Mouse (Mus musculus) liver, embryonic 15.5 days (tissue): Measurements from ENCODE around the gene Dnase1l3. TPM values are rescaled to one million over a fixed set of nuclear protein-coding genes. Genes with fewer than 3 reads are reported as not detected.

Source experiments
- ATAC-seq: fragments of 200-750 bp; cut with Nextera tagmentation; 2 replicates; pipeline ENCODE4 v1.8.0; 2017; ENCODE audit warnings: moderate number of reproducible peaks, mild to moderate bottlenecking, moderate library complexity; ENCODE audit not compliant: insufficient read depth
- H3K27ac ChIP-seq: fragments of 300-500 bp; sonication (generic); replicated peaks from 2 replicates; pipeline ENCODE4 v1.5.1; 2015; ENCODE audit warnings: mild to moderate bottlenecking, inconsistent platforms
- H3K27me3 ChIP-seq: fragments of 300-500 bp; sonication (generic); 2 replicates; pipeline ENCODE4 v1.6.1; 2015; ENCODE audit warnings: mild to moderate bottlenecking, inconsistent platforms
- H3K36me3 ChIP-seq: fragments of 300-500 bp; sonication (generic); replicated peaks from 2 replicates; pipeline ENCODE4 v1.6.1; 2015; ENCODE audit warnings: moderate library complexity, mild to moderate bottlenecking, inconsistent platforms
- H3K4me1 ChIP-seq: fragments of 300-500 bp; sonication (generic); replicated peaks from 2 replicates; pipeline ENCODE4 v1.6.1; 2015; ENCODE audit warnings: inconsistent platforms
- H3K4me2 ChIP-seq: fragments of 300-500 bp; sonication (generic); 2 replicates; pipeline ENCODE4 v1.6.1; 2015; ENCODE audit warnings: moderate library complexity, mild to moderate bottlenecking, inconsistent platforms
- H3K4me3 ChIP-seq: fragments of 300-500 bp; sonication (generic); replicated peaks from 2 replicates; pipeline ENCODE4 v1.5.1; 2015; ENCODE audit warnings: mild to moderate bottlenecking, inconsistent platforms
- H3K9ac ChIP-seq: fragments of 300-500 bp; sonication (generic); 2 replicates; pipeline ENCODE4 v1.6.1; 2015; ENCODE audit warnings: moderate library complexity, mild to moderate bottlenecking, inconsistent platforms
- H3K9me3 ChIP-seq: fragments of 300-500 bp; sonication (generic); replicated peaks from 2 replicates; pipeline ENCODE4 v1.6.1; 2016; ENCODE audit warnings: inconsistent platforms
- WGBS: fragments of 180-500 bp; shearing (Covaris S2); methylation state at CpG from one replicate; pipeline ENCODE4 v1.1.7; 2015; ENCODE audit warnings: mixed read lengths; ENCODE audit not compliant: insufficient replicate concordance; 5-methylcytosine and 5-hydroxymethylcytosine counted together
- polyA plus RNA-seq: library from polyadenylated mRNA; unstranded; fragments of >200 nt; fragmentation: Nextera tagmentation; extraction: Ambion mirVana; gene quantifications from 2 replicates; pipeline ENCODE4 v1.2.1, GENCODE M21; 2015

Gene Dnase1l3
- polyA plus RNA-seq, 1 experiment from 2014 or later: 3.9 TPM

GRCm38 (mm10) chr14:8030535-8030934, 36.2 kb upstream of the Dnase1l3 start:
- Histone ChIP-seq H3K9ac (no peak overlapping the region), H3K27me3 (no peaks in the 10 kb centered on the region), H3K4me3 (no peak overlapping the region), H3K4me2 (no peak overlapping the region), H3K4me1 (no peaks in the 10 kb centered on the region), H3K9me3 (no peaks in the 10 kb centered on the region), H3K27ac (no peak overlapping the region), H3K36me3 (no peaks in the 10 kb centered on the region)
- WGBS: 55% methylated on average over 4 of the region's 4 CpGs
- no peak for ATAC-seq

GRCm38 (mm10) chr14:8029752-8030151, 35.4 kb upstream of the Dnase1l3 start:
- 62% methylated on average over 1 of the region's 1 CpGs for WGBS
- ATAC-seq: no peak

GRCm38 (mm10) chr14:8028086-8028485, 33.7 kb upstream of the Dnase1l3 start:
- H3K36me3 ChIP-seq: no peaks in the 10 kb centered on the region
- no peak overlapping the region for H3K4me3 ChIP-seq
- no peaks in the 10 kb centered on the region for H3K27me3 ChIP-seq
- H3K4me1 ChIP-seq: no peaks in the 10 kb centered on the region
- H3K9ac ChIP-seq: no peak overlapping the region
- no peak overlapping the region for H3K4me2 ChIP-seq
- H3K9me3 ChIP-seq: no peaks in the 10 kb centered on the region
- ATAC-seq: no peak
- no peak overlapping the region for H3K27ac ChIP-seq
- 61% methylated on average over 5 of the region's 5 CpGs for WGBS

More at GRCm38 (mm10) chr14:8029752-8030151, 35.4 kb upstream of the Dnase1l3 start:
- H3K4me2 ChIP-seq: no peak overlapping the region
- no peaks in the 10 kb centered on the region for H3K36me3 ChIP-seq
- no peak overlapping the region for H3K27ac ChIP-seq
- no peak overlapping the region for H3K9ac ChIP-seq
- no peaks in the 10 kb centered on the region for H3K9me3 ChIP-seq
- H3K27me3 ChIP-seq: no peaks in the 10 kb centered on the region
- no peak overlapping the region for H3K4me3 ChIP-seq
- H3K4me1 ChIP-seq: no peaks in the 10 kb centered on the region

- Histone ChIP-seq H3K4me2 (no peak overlapping the region), H3K9me3 (no peaks in the 10 kb centered on the region), H3K9ac (no peak overlapping the region), H3K4me1 (no peaks in the 10 kb centered on the region), H3K27me3 (no peaks in the 10 kb centered on the region), H3K4me3 (no peak overlapping the region), H3K36me3 (no peaks in the 10 kb centered on the region), H3K27ac (no peak overlapping the region)
- ATAC-seq: no peak
- WGBS: 50% methylated on average over 10 of the region's 10 CpGs
Observed at GRCm38 (mm10) chr14:8026769-8027531, 32.6 kb upstream of the Dnase1l3 start.

- H3K4me3 ChIP-seq: no peak overlapping the region
- 74% methylated on average over 10 of the region's 10 CpGs for WGBS
- H3K4me1 ChIP-seq: no peaks in the 10 kb centered on the region
- no peak overlapping the region for H3K27ac ChIP-seq
- no peaks in the 10 kb centered on the region for H3K9me3 ChIP-seq
- H3K4me2 ChIP-seq: no peak overlapping the region
- ATAC-seq: no peak
- H3K36me3 ChIP-seq: no peaks in the 10 kb centered on the region
- H3K27me3 ChIP-seq: no peaks in the 10 kb centered on the region
- H3K9ac ChIP-seq: no peak overlapping the region
Observed at GRCm38 (mm10) chr14:8024936-8025335, 30.6 kb upstream of the Dnase1l3 start.

- ATAC-seq: no peak
- WGBS: 61% methylated on average over 6 of the region's 6 CpGs
Observed at GRCm38 (mm10) chr14:8024469-8024868, 30.1 kb upstream of the Dnase1l3 start.

GRCm38 (mm10) chr14:8020546-8020945, 26.2 kb upstream of the Dnase1l3 start:
- no peak for ATAC-seq
- Histone ChIP-seq H3K27me3 (no peaks in the 10 kb centered on the region), H3K27ac (no peak overlapping the region), H3K4me3 (no peak overlapping the region), H3K9me3 (no peaks in the 10 kb centered on the region), H3K9ac (no peak overlapping the region), H3K4me2 (no peak overlapping the region), H3K36me3 (no peaks in the 10 kb centered on the region), H3K4me1 (peaks cover 18% of the 10 kb centered on the region)
- WGBS: 64% methylated on average over 7 of the region's 7 CpGs

More at GRCm38 (mm10) chr14:8024469-8024868, 30.1 kb upstream of the Dnase1l3 start:
- H3K9ac ChIP-seq: no peak overlapping the region
- no peaks in the 10 kb centered on the region for H3K9me3 ChIP-seq
- no peaks in the 10 kb centered on the region for H3K4me1 ChIP-seq
- no peaks in the 10 kb centered on the region for H3K36me3 ChIP-seq
- no peaks in the 10 kb centered on the region for H3K27me3 ChIP-seq
- H3K4me3 ChIP-seq: no peak overlapping the region
- no peak overlapping the region for H3K4me2 ChIP-seq
- no peak overlapping the region for H3K27ac ChIP-seq

GRCm38 (mm10) chr14:8020011-8020410, 25.6 kb upstream of the Dnase1l3 start:
- Histone ChIP-seq H3K4me3 (no peak overlapping the region), H3K9ac (no peak overlapping the region)
- 81% methylated on average over 1 of the region's 1 CpGs for WGBS

GRCm38 (mm10) chr14:8016951-8017350, 22.6 kb upstream of the Dnase1l3 start:
- Histone ChIP-seq H3K9me3 (no peaks in the 10 kb centered on the region), H3K36me3 (no peaks in the 10 kb centered on the region), H3K4me3 (no peak overlapping the region), H3K4me2 (0 out of 2 replicates have a peak overlapping the region, but pooled peaks have one; percentile 5), H3K9ac (no peak overlapping the region), H3K27me3 (no peaks in the 10 kb centered on the region), H3K27ac (no peak overlapping the region), H3K4me1 (peaks cover 23% of the 10 kb centered on the region)
- 34% methylated on average over 1 of the region's 1 CpGs for WGBS
- ATAC-seq: peak; percentile 54; the same call in 1 of the 2 replicates

More at GRCm38 (mm10) chr14:8020011-8020410, 25.6 kb upstream of the Dnase1l3 start:
- H3K27me3 ChIP-seq: no peaks in the 10 kb centered on the region
- no peak overlapping the region for H3K27ac ChIP-seq
- H3K4me1 ChIP-seq: peaks cover 18% of the 10 kb centered on the region
- H3K9me3 ChIP-seq: no peaks in the 10 kb centered on the region
- no peak for ATAC-seq
- H3K36me3 ChIP-seq: no peaks in the 10 kb centered on the region
- no peak overlapping the region for H3K4me2 ChIP-seq

- WGBS: 57% methylated on average over 6 of the region's 6 CpGs
- Histone ChIP-seq H3K9ac (no peak overlapping the region), H3K27me3 (no peaks in the 10 kb centered on the region), H3K9me3 (no peaks in the 10 kb centered on the region), H3K4me3 (no peak overlapping the region), H3K36me3 (no peaks in the 10 kb centered on the region), H3K4me2 (peak overlapping the region; percentile 5; the same call in 1 of the 2 replicates), H3K27ac (0 out of 2 replicates have a peak overlapping the region, but pooled peaks have one; percentile 29), H3K4me1 (peaks cover 23% of the 10 kb centered on the region)
- peak; percentile 80 for ATAC-seq
Observed at GRCm38 (mm10) chr14:8016276-8016675, 21.9 kb upstream of the Dnase1l3 start.

GRCm38 (mm10) chr14:8015756-8016155, 21.4 kb upstream of the Dnase1l3 start:
- no peak for ATAC-seq
- no peaks in the 10 kb centered on the region for H3K36me3 ChIP-seq
- no peaks in the 10 kb centered on the region for H3K27me3 ChIP-seq
- no peak overlapping the region for H3K4me2 ChIP-seq
- H3K27ac ChIP-seq: 0 out of 2 replicates have a peak overlapping the region, but pooled peaks have one; percentile 29
- H3K9me3 ChIP-seq: no peaks in the 10 kb centered on the region
- WGBS: 85% methylated on average over 6 of the region's 6 CpGs
- H3K4me3 ChIP-seq: no peak overlapping the region
- H3K9ac ChIP-seq: no peak overlapping the region
- peaks cover 23% of the 10 kb centered on the region for H3K4me1 ChIP-seq
